Comparison of ENCODE assay signal across 8 mouse cellular contexts in the genomic region with DNA sequence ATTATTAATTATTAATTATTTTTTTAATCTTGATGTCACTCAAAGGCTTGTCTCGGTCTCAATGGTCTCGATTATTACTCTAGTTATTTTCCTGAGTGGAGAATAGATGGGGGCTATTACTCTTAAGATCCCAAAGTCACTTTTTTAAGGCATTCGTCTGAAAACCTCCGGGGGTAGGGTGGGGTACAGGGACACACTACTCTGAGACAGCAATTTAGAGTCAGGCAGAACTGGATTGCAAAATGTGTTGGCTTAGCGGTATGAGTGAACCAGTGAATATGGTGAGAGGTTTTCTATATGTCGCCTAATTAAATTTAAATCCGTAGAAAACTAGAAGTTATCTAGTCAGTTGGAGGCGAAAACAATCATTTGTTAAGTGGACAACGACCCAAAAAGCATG. TPM values are rescaled to one million over a fixed set of nuclear protein-coding genes. Genes with fewer than 3 reads are reported as not detected.
A peak's percentile ranks its signal among the peaks of the same experiment; 100 is the strongest.
DNase-seq lines count a peak whose midpoint lies in the region; ATAC-seq lines count a peak whose summit lies in the region.

No protein-coding gene starts in this region.

- WGBS in neural tube, embryonic 11.5 days, result 15% methylated on average over 9 of the region's 9 CpGs
- WGBS in heart, embryonic 14.5 days, result 14% methylated on average over 9 of the region's 9 CpGs
- WGBS in liver, embryonic 15.5 days (ENCODE audit: insufficient replicate concordance), result 8% methylated on average over 9 of the region's 9 CpGs

- ATAC-seq in neural tube, embryonic 11.5 days (ENCODE audit: insufficient read depth, low FRiP score, low TSS enrichment), result 0 out of 2 replicates have a peak, but pooled peaks have one; percentile 3
- no peak for ATAC-seq in heart, embryonic 14.5 days (ENCODE audit: insufficient number of reproducible peaks, insufficient read depth, low FRiP score, low read depth)
- ATAC-seq in liver, embryonic 15.5 days (ENCODE audit: insufficient read depth), result no peak
- ATAC-seq in monocyte, adult 5-6 weeks (replicated peaks; ENCODE audit: insufficient number of reproducible peaks, low FRiP score, low TSS enrichment, poor library complexity, severe bottlenecking), result no peak

- H3K27ac ChIP-seq in neural tube, embryonic 11.5 days (ENCODE audit: low read depth, low read length), result peak overlapping the region; percentile 96
- H3K27ac ChIP-seq in heart, embryonic 14.5 days (replicated peaks in 1 of 2; ENCODE audit: control insufficient read depth in 1 of 2, insufficient read depth in 1 of 2, low read depth in 2 of 2, low read length in 2 of 2), result peak overlapping the region in 1 of 2 experiments; percentile 99; a peak in 2 of 4 replicates
- peak overlapping the region; percentile 97; the same call in 1 of the 2 replicates for H3K27ac ChIP-seq in liver, embryonic 15.5 days (replicated peaks)

- H3K36me3 ChIP-seq in neural tube, embryonic 11.5 days (ENCODE audit: control insufficient read depth, insufficient read depth, low read length), result no peaks in the 10 kb centered on the region; the same call in 1 of the 2 replicates
- peaks cover 6% of the 10 kb centered on the region for H3K36me3 ChIP-seq in heart, embryonic 14.5 days (ENCODE audit: control insufficient read depth, insufficient read depth, low read length)
- peaks cover 10% of the 10 kb centered on the region for H3K36me3 ChIP-seq in liver, embryonic 15.5 days (replicated peaks)

- no peaks in the 10 kb centered on the region for H3K9me3 ChIP-seq in neural tube, embryonic 11.5 days (ENCODE audit: control insufficient read depth, low read length)
- no peaks in the 10 kb centered on the region for H3K9me3 ChIP-seq in heart, embryonic 14.5 days (ENCODE audit: control insufficient read depth, low read length)
- H3K9me3 ChIP-seq in liver, embryonic 15.5 days (replicated peaks), result no peaks in the 10 kb centered on the region

- H3K9ac ChIP-seq in neural tube, embryonic 11.5 days (ENCODE audit: low read length), result peak overlapping the region; percentile 94
- peak overlapping the region; percentile 96 for H3K9ac ChIP-seq in heart, embryonic 14.5 days (ENCODE audit: low read length)
- peak overlapping the region; percentile 86 for H3K9ac ChIP-seq in liver, embryonic 15.5 days

- H3K4me3 ChIP-seq in neural tube, embryonic 11.5 days (ENCODE audit: low read depth, low read length), result peak overlapping the region; percentile 91
- H3K4me3 ChIP-seq in heart, embryonic 14.5 days (ENCODE audit: control insufficient read depth in 1 of 2, insufficient read depth in 1 of 2, low read depth in 1 of 2, low read length in 2 of 2), result peak overlapping the region; percentile 30 to 92
- peak overlapping the region; percentile 90 for H3K4me3 ChIP-seq in liver, embryonic 15.5 days (replicated peaks)

- DNase-seq in adrenal gland, adult (ENCODE audit: inconsistent age in 2 of 2, low spot score in 1 of 2), result peak; percentile 7 to 59
- DNase-seq in adrenal gland, adult 2 months, result no peak
- no peak for DNase-seq in neural tube, embryonic 11.5 days (ENCODE audit: low spot score)
- DNase-seq in neural tube, embryonic 10.5 days (ENCODE audit: extremely low spot score, low spot score), result no peak
- no peak for DNase-seq in thymus, postnatal 25 days

- H3K4me2 ChIP-seq in neural tube, embryonic 11.5 days (ENCODE audit: low read depth), result peak overlapping the region; percentile 53
- peak overlapping the region; percentile 82 for H3K4me2 ChIP-seq in heart, embryonic 14.5 days (ENCODE audit: low read length)
- peak overlapping the region; percentile 89 for H3K4me2 ChIP-seq in liver, embryonic 15.5 days

- peaks cover 6% of the 10 kb centered on the region; the same call in 1 of the 2 replicates for H3K4me1 ChIP-seq in neural tube, embryonic 11.5 days (ENCODE audit: control insufficient read depth, insufficient read depth, low read length)
- H3K4me1 ChIP-seq in heart, embryonic 14.5 days (ENCODE audit: control insufficient read depth in 2 of 2, insufficient read depth in 2 of 2, low read length in 2 of 2), result peaks cover 3 to 6% of the 10 kb centered on the region in 2 experiments; a peak in 3 of 4 replicates
- H3K4me1 ChIP-seq in liver, embryonic 15.5 days (replicated peaks), result peaks cover 18% of the 10 kb centered on the region

- H3K27me3 ChIP-seq in neural tube, embryonic 11.5 days (ENCODE audit: control insufficient read depth, insufficient read depth, low read length), result no peaks in the 10 kb centered on the region
- no peaks in the 10 kb centered on the region for H3K27me3 ChIP-seq in heart, embryonic 14.5 days (ENCODE audit: control insufficient read depth, insufficient read depth, low read length)
- H3K27me3 ChIP-seq in liver, embryonic 15.5 days, result no peaks in the 10 kb centered on the region

RNA-seq across cellular contexts. Expression of a gene that starts 0.4 kb away (rescaled TPM):
- 10 to 100 TPM; 15.8 to 17.8 TPM for total RNA-seq in adrenal gland, adult 2 months (2021)
- 1.8 TPM in 2 replicates for polyA plus RNA-seq in adrenal gland, adult 2 months (2012; rRNA removed)
- 51.5 and 53.8 TPM in 2 replicates for polyA plus RNA-seq in neural tube, embryonic 11.5 days (2014; fragmentation: Nextera tagmentation; extraction: Ambion mirVana)
- 26.8 and 29.5 TPM in 2 replicates for polyA plus RNA-seq in heart, embryonic 14.5 days (2014; fragmentation: Nextera tagmentation; extraction: Ambion mirVana)
- polyA plus RNA-seq in liver, embryonic 15.5 days (2015; fragmentation: Nextera tagmentation; extraction: Ambion mirVana), result 27.9 and 33.8 TPM in 2 replicates
- 5.5 to 18.7 TPM (median 8.1 TPM) in 3 replicates for total RNA-seq in monocyte, adult 5-6 weeks (2017)

RNA-seq across cellular contexts. Expression of a gene that starts 0.8 kb away (rescaled TPM):
- 10 to 100 TPM; 10.5 to 11.7 TPM for total RNA-seq in adrenal gland, adult 2 months (2021)
- polyA plus RNA-seq in adrenal gland, adult 2 months (2012; rRNA removed), result 0.81 and 1.3 TPM in 2 replicates
- 5.4 and 7.4 TPM in 2 replicates for polyA plus RNA-seq in neural tube, embryonic 11.5 days (2014; fragmentation: Nextera tagmentation; extraction: Ambion mirVana)
- 6.4 and 6.5 TPM in 2 replicates for polyA plus RNA-seq in heart, embryonic 14.5 days (2014; fragmentation: Nextera tagmentation; extraction: Ambion mirVana)
- 1.2 and 1.6 TPM in 2 replicates for polyA plus RNA-seq in liver, embryonic 15.5 days (2015; fragmentation: Nextera tagmentation; extraction: Ambion mirVana)
- total RNA-seq in monocyte, adult 5-6 weeks (2017), result 4.9 to 5.9 TPM (median 5.4 TPM) in 3 replicates

RNA-seq across cellular contexts. Expression of a gene that starts 55.9 kb away (rescaled TPM):
- total RNA-seq in adrenal gland, adult 2 months (2021), result 1 to 10 TPM; 1.6 to 2.3 TPM
- polyA plus RNA-seq in adrenal gland, adult 2 months (2012; rRNA removed), result 0.03 and 0.15 TPM in 2 replicates
- 5.6 and 6.5 TPM in 2 replicates for polyA plus RNA-seq in neural tube, embryonic 11.5 days (2014; fragmentation: Nextera tagmentation; extraction: Ambion mirVana)
- 0.16 and 0.88 TPM in 2 replicates for polyA plus RNA-seq in heart, embryonic 14.5 days (2014; fragmentation: Nextera tagmentation; extraction: Ambion mirVana)
- polyA plus RNA-seq in liver, embryonic 15.5 days (2015; fragmentation: Nextera tagmentation; extraction: Ambion mirVana), result 0.17 and 0.31 TPM in 2 replicates
- 4.6 TPM in 1 of 3 replicates, not detected in the others for total RNA-seq in monocyte, adult 5-6 weeks (2017)

Comparison
In these comparisons a context has a peak if more than half of its experiments do, and no peak if none do; other contexts are left out.
1. DNase-seq: peak in adrenal gland, adult (2 of 2); none in adrenal gland, adult 2 months (single experiment), neural tube, embryonic 11.5 days (single experiment), neural tube, embryonic 10.5 days (single experiment) and thymus, postnatal 25 days (single experiment).
2. Peak in every context shown above with its lines, with median percentiles within 50 percentile points of each other: H3K4me2 ChIP-seq, H3K4me3 ChIP-seq and H3K9ac ChIP-seq.